Mouse (Mus musculus) sigmoid colon, adult 10 weeks (tissue): Measurements from ENCODE around the gene Unc45b. TPM values are rescaled to one million over a fixed set of nuclear protein-coding genes. Genes with fewer than 3 reads are reported as not detected.

Experiments used
- polyA plus RNA-seq: library from polyadenylated mRNA; stranded (reverse); fragments of 350-450 nt; fragmentation: Illumina TruSeq; extraction: RNeasy Lipid Tissue Mini Kit (QIAGEN cat#74804); gene quantifications from one replicate; pipeline ENCODE4 v1.2.3, GENCODE M21; 2014; ENCODE audit warnings: low read depth, low replicate concordance

Gene Unc45b
- 0.50 TPM for polyA plus RNA-seq

GRCm38 (mm10) chr11:82910250-82910649 lies at the start of gene Unc45b:
Gene Unc45b, plus strand, starts transcription at chr11:82910550.

DNA sequence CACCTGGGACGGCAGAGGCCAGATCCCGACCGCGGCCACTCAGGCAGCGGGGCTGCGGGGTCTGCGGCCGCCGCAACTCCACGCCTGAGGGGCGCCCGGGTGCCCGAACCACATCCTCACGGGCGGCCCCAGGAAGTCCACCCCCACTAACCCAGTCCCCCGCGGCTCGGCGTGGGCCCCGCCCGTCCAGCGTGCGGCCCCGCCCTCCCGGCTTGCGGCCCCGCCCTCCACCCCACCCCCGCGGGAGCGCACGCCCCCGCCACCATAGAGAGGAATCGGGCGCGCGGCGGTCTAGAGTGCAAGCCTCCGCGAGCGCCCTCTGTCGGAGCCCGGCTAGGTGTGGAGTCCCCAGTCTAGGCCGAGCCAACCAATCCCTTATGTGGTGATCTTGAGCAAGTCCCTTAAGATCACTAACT lies 39.3 kb upstream of the Unc45b start, which contains the start of gene Rffl:
Gene Rffl, minus strand, starts transcription at position 180 of the 416 bp plus-strand sequence.

DNA sequence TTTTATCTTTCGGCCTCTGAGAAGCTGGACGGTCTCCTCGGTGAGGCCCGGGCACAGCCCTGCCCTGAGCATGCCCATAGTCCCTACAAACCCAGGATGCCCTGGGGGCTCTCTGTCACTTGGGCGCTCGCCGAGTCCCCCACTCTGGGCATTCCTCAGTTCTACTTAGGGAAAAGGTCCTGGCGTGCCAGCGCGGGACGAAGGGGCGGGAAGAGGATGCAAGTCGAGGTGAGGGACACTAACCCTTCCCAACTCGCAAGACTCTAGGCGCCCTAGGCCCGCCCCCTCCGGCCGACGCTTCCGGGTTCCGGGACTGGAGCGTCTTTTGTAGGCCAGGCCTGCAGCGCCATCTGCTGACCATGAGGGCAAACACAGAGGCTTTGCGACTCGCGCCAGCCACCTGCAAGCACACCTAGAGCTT lies 20.0 kb upstream of the Unc45b start, which contains the start of gene Rad51d:
Gene Rad51d, minus strand, starts transcription at position 273 of the 421 bp plus-strand sequence.

GRCm38 (mm10) chr11:82891936-82892335 lies 18.4 kb upstream of the Unc45b start, which contains the start of gene Fndc8:
Gene Fndc8, plus strand, starts transcription at chr11:82892124.

DNA sequence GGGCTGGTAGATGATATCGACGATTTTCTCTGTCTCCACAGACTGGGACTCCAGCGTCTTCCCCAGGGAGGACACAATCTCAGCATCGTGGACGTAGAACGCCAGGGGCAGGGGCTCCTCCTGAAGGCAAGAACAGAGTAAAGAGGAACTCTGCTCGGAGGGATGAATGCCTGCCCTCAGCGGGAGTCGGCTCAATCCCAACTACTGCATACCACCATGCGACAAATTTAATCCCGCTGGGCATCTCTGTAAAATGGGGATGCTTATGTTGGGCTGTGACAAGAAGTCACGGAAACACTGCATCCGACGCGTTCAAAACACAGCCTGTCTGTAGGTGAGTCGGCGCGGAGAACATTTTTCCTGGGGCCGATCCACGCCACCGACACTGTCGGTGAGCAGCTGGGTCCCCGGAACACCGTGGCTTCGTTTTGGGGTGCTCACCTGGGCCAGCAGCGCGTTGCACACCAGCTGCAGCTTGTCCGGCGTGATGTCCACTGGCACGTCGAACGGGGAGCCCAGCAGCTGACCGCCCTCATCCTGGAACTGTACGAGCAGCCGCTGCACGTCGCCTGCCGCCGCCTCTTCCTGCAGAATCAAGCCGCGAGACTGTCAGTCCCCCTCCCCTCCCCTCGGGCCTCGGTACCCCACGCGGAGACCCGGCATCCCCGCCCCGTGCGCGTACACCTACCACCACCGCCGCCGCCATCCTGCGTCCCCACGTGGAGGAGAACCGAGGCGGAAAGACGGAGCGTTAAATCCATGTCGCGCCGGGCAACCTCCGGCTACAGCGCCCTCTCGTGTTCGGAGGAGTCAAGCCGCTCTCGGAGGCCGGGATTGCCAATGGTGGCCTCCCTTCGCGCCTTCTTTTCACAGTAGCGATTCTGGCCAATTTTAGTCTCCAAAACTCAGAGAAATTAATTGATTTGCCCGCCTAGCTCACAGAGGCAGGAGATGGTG lies 2.4 kb upstream of the Unc45b start, which contains the start of gene Nle1:
Gene Nle1, minus strand, starts transcription at position 761 of the 957 bp plus-strand sequence.

GRCm38 (mm10) chr11:82950736-82951481 lies 40.6 kb downstream of the Unc45b start, which contains the start of gene Slfn5:
Gene Slfn5, plus strand, starts transcription at chr11:82951349.

DNA sequence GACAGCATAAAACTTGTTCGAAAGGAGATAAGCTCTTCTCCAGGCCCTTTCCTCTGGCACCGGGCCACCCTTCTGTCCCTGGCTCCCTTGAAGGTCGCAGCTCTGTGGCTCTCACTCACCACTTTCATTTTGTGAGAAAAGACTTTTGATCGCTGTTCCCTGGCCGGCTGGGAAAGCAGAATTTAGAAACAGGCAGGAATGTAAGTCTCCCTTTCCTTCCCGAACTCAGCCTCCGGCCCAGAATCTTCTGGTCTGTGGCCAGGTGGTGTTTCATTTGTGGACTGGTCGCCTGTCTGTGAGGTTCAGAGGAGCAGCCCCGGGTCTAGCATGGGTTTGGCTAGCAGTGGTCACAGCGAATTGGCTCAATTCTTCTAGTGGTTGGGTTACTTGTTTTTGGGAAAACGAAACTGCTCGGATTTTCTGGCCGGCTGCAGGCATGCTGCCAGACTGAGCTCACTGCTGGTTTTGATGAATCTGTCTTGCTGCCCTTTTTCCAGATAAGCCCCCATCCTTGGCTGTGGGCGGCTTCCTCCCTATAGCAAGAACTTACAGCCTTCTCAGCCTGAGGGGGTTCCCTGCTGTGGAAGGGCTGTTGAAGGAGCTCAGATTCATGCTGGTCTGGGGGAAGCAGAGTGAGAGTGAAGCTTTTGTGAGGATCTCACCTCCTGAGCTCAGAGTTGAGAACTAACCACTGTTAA lies 81.3 kb downstream of the Unc45b start, which contains the start of gene Slfn9:
Gene Slfn9, minus strand, starts transcription at position 362 of the 698 bp plus-strand sequence.

Other genes starting within 250 kb of the Unc45b start
- gene Cct6b, start 146.2 kb upstream of the Unc45b start, polyA plus RNA-seq: 0.47 TPM
- 20.2 TPM for gene Zfp830, start 146.2 kb upstream of the Unc45b start, polyA plus RNA-seq
- 21.7 TPM for gene Lig3, start 129.4 kb upstream of the Unc45b start, polyA plus RNA-seq
- gene Rffl, start 39.3 kb upstream of the Unc45b start, polyA plus RNA-seq: 41.4 TPM
- 11.1 TPM for gene Rad51d, start 19.9 kb upstream of the Unc45b start, polyA plus RNA-seq
- not detected for gene Fndc8, start 18.4 kb upstream of the Unc45b start, polyA plus RNA-seq
- gene Nle1, start 2.1 kb upstream of the Unc45b start, polyA plus RNA-seq: 5.7 TPM
- 16.6 TPM for gene Slfn5, start 40.8 kb downstream of the Unc45b start, polyA plus RNA-seq
- 35.1 TPM for gene Slfn9, start 81.3 kb downstream of the Unc45b start, polyA plus RNA-seq
- 6.0 TPM for gene Slfn8, start 110.3 kb downstream of the Unc45b start, polyA plus RNA-seq
- gene Slfn2, start 154.6 kb downstream of the Unc45b start, polyA plus RNA-seq: 14.7 TPM
- 1.9 TPM for gene Slfn1, start 206.3 kb downstream of the Unc45b start, polyA plus RNA-seq